Mouse (Mus musculus): Measurements from ENCODE around the gene Fbln1.

DNA sequence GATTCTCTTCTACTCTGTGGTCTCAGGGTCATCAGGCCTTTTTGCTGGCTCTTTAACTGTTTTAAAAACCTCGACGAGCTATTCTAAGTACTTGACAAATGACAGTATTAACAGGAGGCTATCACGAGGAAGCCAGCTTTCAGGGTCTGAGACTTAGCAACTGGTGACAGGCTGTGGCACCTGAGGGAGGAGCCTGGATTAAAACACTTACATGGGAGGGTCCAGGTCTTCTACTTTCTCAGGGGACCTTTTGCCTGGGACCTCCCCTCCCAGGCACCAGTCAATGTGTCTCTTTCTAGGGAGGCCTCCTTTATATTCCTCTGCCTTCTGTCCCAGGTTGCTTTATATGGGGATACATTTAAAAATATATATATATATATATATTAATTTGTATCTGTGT is 128.5 kb downstream of the Fbln1 start:
- TF ChIP-seq CTCF (IDR thresholded peaks at IDR 0.05; ENCODE audit: borderline replicate concordance, insufficient read depth, low read depth, low read length) = no peak
- no peak for TF ChIP-seq POLR2A (IDR thresholded peaks at IDR 0.05; ENCODE audit: borderline replicate concordance, insufficient read depth, low read length)
